Mouse (Mus musculus) testis, adult 2 months (tissue): ENCODE measurements around the gene Btg2. TPM values are rescaled to one million over a fixed set of nuclear protein-coding genes. Genes with fewer than 3 reads are reported as not detected.

Source experiments
- H3K27ac ChIP-seq: fragments of 200-500 bp; 2 replicates; pipeline ENCODE4 v1.5.1; 2012; ENCODE audit warnings: low read depth, low read length; ENCODE audit not compliant: control insufficient read depth, insufficient read depth
- H3K27me3 ChIP-seq: fragments of 200-500 bp; 2 replicates; pipeline ENCODE4 v1.6.1; 2012; ENCODE audit warnings: mild to moderate bottlenecking, low read length, moderate library complexity; ENCODE audit not compliant: control insufficient read depth, insufficient read depth
- H3K36me3 ChIP-seq: fragments of 200-500 bp; 2 replicates; pipeline ENCODE4 v1.6.1; 2012; ENCODE audit warnings: mild to moderate bottlenecking, low read length; ENCODE audit not compliant: control insufficient read depth, insufficient read depth
- H3K4me1 ChIP-seq: fragments of 200-500 bp; 2 replicates; pipeline ENCODE4 v1.6.1; 2012; ENCODE audit warnings: low read length; ENCODE audit not compliant: control insufficient read depth, insufficient read depth
- H3K4me3 ChIP-seq: fragments of 200-500 bp; 2 replicates; pipeline ENCODE4 v1.5.1; 2012; ENCODE audit warnings: low read depth, mild to moderate bottlenecking, low read length, moderate library complexity, mixed read lengths; ENCODE audit not compliant: control insufficient read depth
- CTCF ChIP-seq: fragments of 200-500 bp; IDR thresholded peaks from 2 replicates; pipeline ENCODE4 v1.5.1; 2012; ENCODE audit warnings: low read depth, mild to moderate bottlenecking, inconsistent platforms, low read length, moderate library complexity; ENCODE audit not compliant: control insufficient read depth, insufficient read depth, insufficient replicate concordance
- POLR2A ChIP-seq: fragments of 200-500 bp; IDR thresholded peaks from 2 replicates; pipeline ENCODE4 v1.6.1; 2012; ENCODE audit warnings: low read depth, mild to moderate bottlenecking, inconsistent platforms, low read length, moderate library complexity; ENCODE audit not compliant: control insufficient read depth
- polyA plus RNA-seq: library from polyadenylated mRNA; depleted of rRNA; stranded (reverse); fragments of >200 nt; gene quantifications from 2 replicates; pipeline ENCODE4 v1.2.3, GENCODE M21; 2012; rRNA removed

Btg2 gene
- polyA plus RNA-seq, 1 experiment, result 2.9 TPM

DNA sequence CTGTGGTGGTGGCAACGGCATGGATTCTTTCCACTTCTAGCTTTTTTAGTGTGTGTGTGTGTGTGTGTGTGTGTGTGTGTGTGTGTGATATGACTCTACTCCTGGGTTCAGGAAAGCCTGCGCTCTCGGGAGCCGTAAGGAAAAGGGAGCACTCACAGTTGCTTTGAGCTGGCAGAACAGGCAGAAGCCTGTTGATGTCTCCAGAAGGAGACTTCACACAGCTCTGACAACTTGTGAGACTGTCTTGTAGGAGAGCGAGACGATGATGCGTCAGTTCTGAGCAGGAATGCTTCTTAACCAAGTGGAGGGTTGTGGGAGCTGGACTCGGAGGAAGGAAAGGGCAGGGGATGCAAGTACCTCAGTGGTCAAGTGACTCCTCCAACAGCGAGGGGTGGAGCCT, 52.2 kb downstream of the Btg2 start:
- Histone ChIP-seq H3K27me3 (no peaks in the 10 kb centered on the region), H3K4me3 (no peak overlapping the region), H3K27ac (no peak overlapping the region), H3K4me1 (no peaks in the 10 kb centered on the region), H3K36me3 (no peaks in the 10 kb centered on the region)
- TF ChIP-seq POLR2A (no peak), CTCF (no peak)

GRCm38 (mm10) chr1:134025975-134026374, 52.9 kb downstream of the Btg2 start:
- H3K4me1 ChIP-seq, result no peaks in the 10 kb centered on the region
- H3K27me3 ChIP-seq, result no peaks in the 10 kb centered on the region
- TF ChIP-seq CTCF (no peak), POLR2A (no peak)
- H3K36me3 ChIP-seq, result no peaks in the 10 kb centered on the region
- H3K4me3 ChIP-seq, result no peak overlapping the region
- H3K27ac ChIP-seq, result no peak overlapping the region

Other genes starting within 250 kb of the Btg2 start
- 0.86 and 1.5 TPM in 2 replicates for gene Optc, start 171.1 kb downstream of the Btg2 start, polyA plus RNA-seq
- 4.3 and 4.7 TPM in 2 replicates for gene Prelp, start 157.7 kb downstream of the Btg2 start, polyA plus RNA-seq
- gene Fmod, start 41.9 kb downstream of the Btg2 start, polyA plus RNA-seq, result 3.6 and 5.1 TPM in 2 replicates
- gene Chit1, start 32.1 kb upstream of the Btg2 start, polyA plus RNA-seq, result 8.7 and 10.4 TPM in 2 replicates
- 0.05 TPM in 1 of 2 replicates, not detected in the other for gene Chil1, start 103.1 kb upstream of the Btg2 start, polyA plus RNA-seq
- 0.16 and 0.20 TPM in 2 replicates for gene Mybph, start 114.3 kb upstream of the Btg2 start, polyA plus RNA-seq
- 19.4 and 28.0 TPM in 2 replicates for gene Adora1, start 156.3 kb upstream of the Btg2 start, polyA plus RNA-seq
- gene Myog, start 210.9 kb upstream of the Btg2 start, polyA plus RNA-seq, result 0.11 TPM in 1 of 2 replicates, not detected in the other